9 mouse cellular contexts compared by ENCODE assay signal in the genomic region with DNA sequence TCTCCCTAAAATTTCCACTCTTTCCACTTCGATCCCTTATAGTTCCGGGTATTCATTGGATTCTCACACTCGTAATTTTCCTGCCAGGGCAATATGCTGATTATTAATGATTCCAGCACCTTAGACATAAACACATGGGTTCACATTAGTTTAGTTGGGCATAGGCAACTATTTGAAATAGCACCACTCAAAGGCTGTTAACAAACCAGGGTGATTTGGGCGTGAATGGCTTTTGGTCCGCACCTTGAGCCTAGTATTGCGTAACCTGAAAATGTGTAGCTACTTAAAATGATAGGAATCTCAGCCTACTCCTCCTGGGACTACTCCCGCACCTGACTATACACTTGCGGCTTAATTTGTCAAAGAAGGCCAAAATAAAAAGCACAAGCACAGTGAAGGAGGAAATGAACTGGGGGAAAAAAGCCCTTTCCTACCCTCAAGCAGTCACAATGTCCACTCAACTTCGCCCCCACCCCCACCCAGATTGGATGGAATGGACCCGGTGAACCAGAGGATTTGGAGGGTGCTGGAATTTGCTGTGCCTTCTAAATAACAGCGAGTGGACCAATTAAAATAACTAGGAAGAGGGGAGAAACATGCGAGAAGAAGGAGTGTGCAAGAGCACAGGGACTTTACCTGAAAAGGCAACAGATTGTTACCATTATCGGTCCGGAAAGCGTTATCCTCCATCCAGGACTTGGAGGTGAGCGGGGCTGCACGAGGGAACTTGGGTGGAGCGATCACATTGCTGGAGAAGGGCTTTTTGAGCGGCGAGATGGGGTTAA. TPM values are rescaled to one million over a fixed set of nuclear protein-coding genes. Genes with fewer than 3 reads are reported as not detected.
DNase-seq lines count a peak whose midpoint lies in the region; ATAC-seq and TF ChIP-seq lines count a peak whose summit lies in the region.
"Had no signal": no experiment of that assay in that cellular context is flagged by ENCODE, and none has a peak within 500 bp of the region (broad histone marks: within the 10 kb centered on the region; RNA-seq: fewer than 3 reads in every experiment).

No protein-coding gene starts in this region.

- H3K36me3 ChIP-seq in erythroblast, embryonic 14.5 days (ENCODE audit: control insufficient read depth): peaks cover 47% of the 10 kb centered on the region
- H3K36me3 ChIP-seq in heart, postnatal 0 days (replicated peaks; ENCODE audit: control insufficient read depth, insufficient read depth, low read length): no peaks in the 10 kb centered on the region; the same call in 1 of the 2 replicates
- H3K36me3 ChIP-seq in limb, embryonic 15.5 days: no peaks in the 10 kb centered on the region
- no peaks in the 10 kb centered on the region for H3K36me3 ChIP-seq in splenic B cell, adult 2 months (ENCODE audit: control insufficient read depth, insufficient read depth, low read length, poor library complexity, severe bottlenecking)

- ATAC-seq in erythroblast, adult 5-6 weeks (replicated peaks; ENCODE audit: low FRiP score, poor library complexity, severe bottlenecking): no peak
- no peak for ATAC-seq in heart, postnatal 0 days (ENCODE audit: insufficient read depth, low read depth)
- no peak for ATAC-seq in limb, embryonic 15.5 days (ENCODE audit: insufficient number of reproducible peaks, low FRiP score, low TSS enrichment, low read depth)
- no peak for ATAC-seq in monocyte, adult 5-6 weeks (replicated peaks; ENCODE audit: insufficient number of reproducible peaks, low FRiP score, low TSS enrichment, poor library complexity, severe bottlenecking)

- H3K27ac ChIP-seq in heart, postnatal 0 days (ENCODE audit: low read depth): peak overlapping the region; percentile 96
- no peak overlapping the region for H3K27ac ChIP-seq in limb, embryonic 15.5 days

- peaks cover 15% of the 10 kb centered on the region for H3K9me3 ChIP-seq in erythroblast, embryonic 14.5 days (ENCODE audit: control insufficient read depth, low read length)
- H3K9me3 ChIP-seq in heart, postnatal 0 days (replicated peaks; ENCODE audit: control insufficient read depth, low read length): no peaks in the 10 kb centered on the region
- H3K9me3 ChIP-seq in limb, embryonic 15.5 days: no peaks in the 10 kb centered on the region

- DNase-seq in Muller cell, postnatal 12 days (ENCODE audit: inconsistent ontology term): peak; percentile 48
- peak; percentile 40 for DNase-seq in heart, postnatal 0 days (ENCODE audit: low spot score)
- peak; percentile 11 for DNase-seq in splenic B cell, adult 2 months (ENCODE audit: low read depth, low spot score)
- DNase-seq in adrenal gland, adult 8-10 months: no peak

- H3K4me2 ChIP-seq in heart, postnatal 0 days (ENCODE audit: low read depth, low read length): peak overlapping the region; percentile 80
- peak overlapping the region; percentile 100 for H3K4me2 ChIP-seq in limb, embryonic 15.5 days

- H3K9ac ChIP-seq in heart, postnatal 0 days (replicated peaks; ENCODE audit: low read depth, low read length): peak overlapping the region; percentile 89
- peak overlapping the region; percentile 48 for H3K9ac ChIP-seq in limb, embryonic 15.5 days

- peaks cover 51% of the 10 kb centered on the region for H3K4me1 ChIP-seq in erythroblast, embryonic 14.5 days (ENCODE audit: control insufficient read depth)
- 0 out of 2 replicates have a peak, but pooled peaks cover 4% of the 10 kb centered on the region for H3K4me1 ChIP-seq in heart, postnatal 0 days (ENCODE audit: control insufficient read depth, insufficient read depth)
- peaks cover 17% of the 10 kb centered on the region for H3K4me1 ChIP-seq in limb, embryonic 15.5 days

- 21% methylated on average over 20 of the region's 20 CpGs for WGBS in heart, postnatal 0 days
- WGBS in limb, embryonic 15.5 days: 32% methylated on average over 20 of the region's 20 CpGs

- TF ChIP-seq CTCF in heart, postnatal 0 days (IDR thresholded peaks at IDR 0.05; ENCODE audit: low read depth): no peak

- peaks cover 70% of the 10 kb centered on the region for H3K27me3 ChIP-seq in erythroblast, embryonic 14.5 days (ENCODE audit: control insufficient read depth)
- H3K27me3 ChIP-seq in heart, postnatal 0 days (ENCODE audit: control insufficient read depth, insufficient read depth, low read length): no peaks in the 10 kb centered on the region
- H3K27me3 ChIP-seq in limb, embryonic 15.5 days: peaks cover 29% of the 10 kb centered on the region
- peaks cover 3% of the 10 kb centered on the region; the same call in 1 of the 2 replicates for H3K27me3 ChIP-seq in splenic B cell, adult 2 months (ENCODE audit: control insufficient read depth, insufficient read depth, low read length, poor library complexity, severe bottlenecking)
- H3K27me3 ChIP-seq: Patski had no signal

- TF ChIP-seq EP300 in heart, postnatal 0 days (IDR thresholded peaks at IDR 0.05; ENCODE audit: low read depth): 0 out of 2 replicates have a peak, but pooled peaks have one; percentile 36

- H3K4me3 ChIP-seq in erythroblast, embryonic 14.5 days (replicated peaks): peak overlapping the region; percentile 65
- H3K4me3 ChIP-seq in heart, postnatal 0 days (ENCODE audit: low read depth, low read length): peak overlapping the region; percentile 69
- peak overlapping the region; percentile 68 for H3K4me3 ChIP-seq in limb, embryonic 15.5 days

RNA-seq across cellular contexts. Expression of a gene that starts 33.8 kb away (rescaled TPM):
- polyA plus RNA-seq in erythroblast, embryonic 14.5 days (2012): 23.8 and 29.4 TPM in 2 replicates
- total RNA-seq in erythroblast, adult 5-6 weeks (2015; ENCODE audit: low replicate concordance): 393 and 429 TPM in 2 replicates
- total RNA-seq in erythroblast, adult 5-6 weeks (2017; ENCODE audit: low replicate concordance): 510 and 553 TPM in 2 replicates
- total RNA-seq in heart, postnatal 0 days (2014; rRNA removed; ENCODE audit: low replicate concordance): 72.7 and 80.9 TPM in 2 replicates
- polyA plus RNA-seq in heart, postnatal 0 days (2015; fragmentation: Nextera tagmentation; extraction: Ambion mirVana): 82.5 and 84.3 TPM in 2 replicates
- 66.5 and 80.5 TPM in 2 replicates for polyA plus RNA-seq in limb, embryonic 15.5 days (2015; fragmentation: Nextera tagmentation; extraction: Ambion mirVana)
- 93.4 to 122 TPM (median 106 TPM) in 3 replicates for total RNA-seq in monocyte, adult 5-6 weeks (2017)
- total RNA-seq in adrenal gland, adult 8-10 months (2022): 100 to 1,000 TPM in 1 of 4 experiments, 10 to 100 TPM in 3; 78.1 to 100 (median 96.2) TPM

RNA-seq across cellular contexts. Expression of a gene that starts 34.9 kb away (rescaled TPM):
- 7.6 and 10.1 TPM in 2 replicates for polyA plus RNA-seq in erythroblast, embryonic 14.5 days (2012)
- 76.5 and 113 TPM in 2 replicates for total RNA-seq in erythroblast, adult 5-6 weeks (2015; ENCODE audit: low replicate concordance)
- total RNA-seq in erythroblast, adult 5-6 weeks (2017; ENCODE audit: low replicate concordance): 90.5 and 97.3 TPM in 2 replicates
- 19.6 and 21.8 TPM in 2 replicates for total RNA-seq in heart, postnatal 0 days (2014; rRNA removed; ENCODE audit: low replicate concordance)
- 13.5 and 13.7 TPM in 2 replicates for polyA plus RNA-seq in heart, postnatal 0 days (2015; fragmentation: Nextera tagmentation; extraction: Ambion mirVana)
- 1.3 and 1.5 TPM in 2 replicates for polyA plus RNA-seq in limb, embryonic 15.5 days (2015; fragmentation: Nextera tagmentation; extraction: Ambion mirVana)
- 0.86 to 3.3 TPM (median 3.1 TPM) in 3 replicates for total RNA-seq in monocyte, adult 5-6 weeks (2017)
- 10 to 100 TPM; 20.4 to 29.9 (median 26.0) TPM for total RNA-seq in adrenal gland, adult 8-10 months (2022)
